Mouse (Mus musculus): ENCODE results near the gene Nme7. TPM values are rescaled to one million over a fixed set of nuclear protein-coding genes. Genes with fewer than 3 reads are reported as not detected.

Nme7 gene
- polyA plus RNA-seq, 1 experiment from 2014 or later: 13.4 TPM

- WGBS (ENCODE audit: insufficient replicate concordance): 77% methylated on average over 2 of the region's 2 CpGs
- H3K36me3 ChIP-seq: no peaks in the 10 kb centered on the region
- no peak overlapping the region for H3K9ac ChIP-seq
- no peak overlapping the region for H3K4me2 ChIP-seq
- no peaks in the 10 kb centered on the region for H3K9me3 ChIP-seq (replicated peaks)
- no peak overlapping the region for H3K4me3 ChIP-seq
- H3K27ac ChIP-seq: no peak overlapping the region
- no peaks in the 10 kb centered on the region for H3K27me3 ChIP-seq (replicated peaks)
- no peak for ATAC-seq
- H3K4me1 ChIP-seq: no peaks in the 10 kb centered on the region
Observed at GRCm38 (mm10) chr1:164361997-164362396, 58.1 kb downstream of the Nme7 start.

DNA sequence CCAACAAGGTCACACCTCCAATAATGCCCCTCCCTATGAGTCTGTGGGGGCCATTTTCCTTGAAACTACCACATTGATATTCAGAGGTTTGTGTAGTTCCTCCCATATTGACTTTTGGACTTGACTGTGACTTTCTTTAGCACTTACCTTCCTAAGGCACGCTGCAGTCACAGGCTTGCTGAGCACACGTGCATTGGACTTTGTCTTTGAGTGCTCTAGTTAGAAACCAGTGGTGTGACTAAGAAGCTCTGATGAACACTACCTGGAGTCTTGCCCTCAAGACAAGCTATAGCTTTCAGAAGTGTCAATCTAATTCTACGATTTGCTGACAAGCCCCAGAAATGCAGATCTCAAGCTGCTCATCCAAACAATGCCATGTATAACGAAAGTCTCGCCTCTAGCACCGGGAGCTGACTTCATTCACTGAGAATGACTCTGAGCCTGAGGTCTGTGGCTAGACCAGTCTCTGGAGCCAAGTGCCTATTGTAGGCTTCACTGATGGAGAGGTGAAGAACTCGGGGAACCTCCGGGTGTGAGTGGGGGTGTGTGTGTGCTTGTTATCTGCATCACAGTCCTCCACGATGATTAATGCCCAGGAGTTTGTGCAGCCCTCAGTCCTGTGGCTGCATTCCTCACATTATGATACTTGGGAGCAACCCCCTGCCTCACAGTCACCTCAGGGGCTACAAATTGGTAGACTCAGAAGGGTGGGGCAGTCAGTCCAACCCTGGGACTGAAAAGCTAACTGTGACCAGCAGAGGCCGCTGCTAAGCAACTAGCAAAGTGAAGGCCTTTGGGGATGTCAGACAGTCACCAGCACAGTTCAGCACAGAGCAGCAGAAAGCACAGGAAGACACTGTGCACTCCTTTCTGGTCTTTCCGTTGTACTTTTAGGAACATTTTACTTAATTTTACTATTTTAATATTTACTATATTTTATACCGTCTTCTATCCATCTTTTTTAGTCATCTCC, 62.5 kb downstream of the Nme7 start:
- ATAC-seq: peak; percentile 81

DNA sequence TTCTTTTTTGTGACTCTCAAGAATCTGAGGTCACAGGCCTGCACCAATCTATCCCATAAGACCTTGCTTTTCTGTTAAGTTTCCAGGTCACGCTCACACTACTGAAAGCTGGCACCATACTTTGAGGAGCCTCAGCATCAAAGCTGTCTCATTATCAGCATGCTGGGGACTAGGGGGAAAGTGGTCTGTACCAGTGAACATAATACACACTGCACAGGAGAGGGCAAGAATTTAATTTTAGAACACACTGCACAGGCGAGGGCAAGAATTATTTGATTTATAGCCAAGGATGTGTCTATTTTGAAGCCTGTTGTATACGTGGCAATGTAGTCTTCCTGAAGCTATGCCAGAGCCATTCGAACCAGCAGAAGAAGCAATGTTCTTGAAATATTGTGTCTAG, 64.2 kb downstream of the Nme7 start:
- 65% methylated on average over 4 of the region's 4 CpGs for WGBS (ENCODE audit: insufficient replicate concordance)
- Histone ChIP-seq H3K9ac (no peak overlapping the region), H3K4me2 (no peak overlapping the region), H3K27ac (no peak overlapping the region), H3K9me3 (replicated peaks) (no peaks in the 10 kb centered on the region), H3K36me3 (peaks cover 2% of the 10 kb centered on the region; the same call in 1 of the 2 replicates), H3K4me1 (no peaks in the 10 kb centered on the region), H3K4me3 (no peak overlapping the region), H3K27me3 (replicated peaks) (no peaks in the 10 kb centered on the region)
- no peak for ATAC-seq

More for the DNA sequence above, 62.5 kb downstream of the Nme7 start:
- Histone ChIP-seq H3K27ac (no peak overlapping the region), H3K4me3 (no peak overlapping the region), H3K36me3 (no peaks in the 10 kb centered on the region), H3K27me3 (replicated peaks) (no peaks in the 10 kb centered on the region), H3K4me2 (no peak overlapping the region), H3K9ac (no peak overlapping the region), H3K4me1 (no peaks in the 10 kb centered on the region), H3K9me3 (replicated peaks) (no peaks in the 10 kb centered on the region)
- 65% methylated on average over 12 of the region's 12 CpGs for WGBS (ENCODE audit: insufficient replicate concordance)

DNA sequence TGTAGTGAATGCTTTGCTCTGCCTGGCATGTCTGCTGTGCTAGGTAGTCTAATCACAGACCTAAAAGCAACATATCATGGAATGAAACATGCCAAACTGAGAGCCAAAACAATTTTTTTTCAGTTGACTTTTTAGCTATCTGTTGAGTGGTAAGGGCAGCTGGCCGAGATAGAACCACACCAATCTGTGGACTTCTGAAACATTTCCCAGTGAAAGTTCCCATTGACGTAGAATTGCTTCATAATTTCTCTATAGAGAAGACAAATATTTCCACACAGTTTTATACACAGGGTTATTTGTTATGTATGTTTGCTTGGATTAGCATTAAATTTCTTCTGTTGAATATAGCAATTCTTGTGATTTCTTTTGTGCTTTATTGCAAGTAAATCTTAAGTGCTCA, 65.9 kb downstream of the Nme7 start:
- no peak overlapping the region for H3K9ac ChIP-seq
- no peak for ATAC-seq
- no peaks in the 10 kb centered on the region for H3K9me3 ChIP-seq (replicated peaks)
- no peak overlapping the region for H3K4me3 ChIP-seq
- no peaks in the 10 kb centered on the region for H3K27me3 ChIP-seq (replicated peaks)
- H3K27ac ChIP-seq: no peak overlapping the region
- peaks cover 2% of the 10 kb centered on the region; the same call in 1 of the 2 replicates for H3K36me3 ChIP-seq
- H3K4me1 ChIP-seq: no peaks in the 10 kb centered on the region
- WGBS (ENCODE audit: insufficient replicate concordance): 71% methylated on average over 2 of the region's 2 CpGs
- H3K4me2 ChIP-seq: no peak overlapping the region

- Histone ChIP-seq H3K4me2 (no peak overlapping the region), H3K4me1 (0 out of 2 replicates have a peak, but pooled peaks cover 4% of the 10 kb centered on the region), H3K9ac (no peak overlapping the region), H3K27ac (no peak overlapping the region), H3K36me3 (peaks cover 2% of the 10 kb centered on the region; the same call in 1 of the 2 replicates), H3K27me3 (replicated peaks) (no peaks in the 10 kb centered on the region), H3K4me3 (no peak overlapping the region), H3K9me3 (replicated peaks) (no peaks in the 10 kb centered on the region)
- WGBS (ENCODE audit: insufficient replicate concordance): 84% methylated on average over 7 of the region's 7 CpGs
- no peak for ATAC-seq
Observed at GRCm38 (mm10) chr1:164373029-164373428, 69.1 kb downstream of the Nme7 start.

DNA sequence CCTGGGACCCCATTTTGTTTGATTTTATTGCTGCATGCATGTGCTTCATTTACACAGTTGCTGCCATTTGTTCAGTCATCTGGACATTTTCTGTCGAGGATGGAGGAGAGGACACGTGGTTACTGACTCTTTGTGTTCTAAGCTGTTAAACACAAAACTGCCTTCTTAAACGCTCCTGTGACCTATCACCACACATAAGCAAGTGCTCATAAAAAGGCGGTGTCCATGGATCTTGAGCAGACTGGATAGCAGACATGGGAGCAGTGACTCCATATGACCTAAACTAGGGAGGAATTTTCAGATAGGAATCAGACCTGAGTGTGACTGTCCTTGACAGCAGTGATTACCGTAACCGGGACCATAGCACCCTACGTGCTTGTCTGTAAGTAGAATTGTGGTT, 70.1 kb downstream of the Nme7 start:
- ATAC-seq: no peak
- H3K4me3 ChIP-seq: no peak overlapping the region
- no peak overlapping the region for H3K4me2 ChIP-seq
- H3K9me3 ChIP-seq (replicated peaks): no peaks in the 10 kb centered on the region
- 0 out of 2 replicates have a peak, but pooled peaks cover 4% of the 10 kb centered on the region for H3K4me1 ChIP-seq
- H3K27ac ChIP-seq: no peak overlapping the region
- WGBS (ENCODE audit: insufficient replicate concordance): 84% methylated on average over 7 of the region's 7 CpGs
- H3K27me3 ChIP-seq (replicated peaks): no peaks in the 10 kb centered on the region
- H3K9ac ChIP-seq: no peak overlapping the region
- H3K36me3 ChIP-seq: peaks cover 2% of the 10 kb centered on the region; the same call in 1 of the 2 replicates

GRCm38 (mm10) chr1:164375626-164376025, 71.7 kb downstream of the Nme7 start:
- Histone ChIP-seq H3K9ac (no peak overlapping the region), H3K4me3 (no peak overlapping the region), H3K27ac (no peak overlapping the region), H3K36me3 (peaks cover 2% of the 10 kb centered on the region; the same call in 1 of the 2 replicates), H3K9me3 (replicated peaks) (no peaks in the 10 kb centered on the region), H3K27me3 (replicated peaks) (no peaks in the 10 kb centered on the region), H3K4me2 (no peak overlapping the region), H3K4me1 (0 out of 2 replicates have a peak, but pooled peaks cover 4% of the 10 kb centered on the region)
- WGBS (ENCODE audit: insufficient replicate concordance): 85% methylated on average over 9 of the region's 9 CpGs
- no peak for ATAC-seq

- 62% methylated on average over 9 of the region's 9 CpGs for WGBS (ENCODE audit: insufficient replicate concordance)
Observed at GRCm38 (mm10) chr1:164376761-164377487, 73.0 kb downstream of the Nme7 start.

DNA sequence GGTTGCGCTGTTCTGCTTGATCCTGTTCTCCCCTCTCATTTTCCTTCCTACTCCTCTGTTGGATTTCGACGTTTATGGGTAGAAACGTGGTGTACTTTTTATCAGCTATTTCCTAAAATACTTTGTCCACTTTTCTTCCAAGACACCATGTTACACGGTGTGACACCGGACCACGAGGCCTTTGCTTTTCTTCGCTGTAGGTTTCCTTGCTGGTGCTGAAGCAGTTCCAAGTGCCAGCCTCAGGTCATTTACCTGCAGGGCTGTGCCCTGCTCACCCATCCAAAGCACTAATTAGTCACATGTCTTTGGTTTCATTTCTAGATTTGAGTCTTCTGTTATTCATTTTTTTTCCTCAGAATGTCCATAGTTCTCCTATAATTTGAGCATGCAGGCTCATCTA, 79.7 kb downstream of the Nme7 start:
- Histone ChIP-seq H3K9me3 (replicated peaks) (no peaks in the 10 kb centered on the region), H3K9ac (no peak overlapping the region), H3K27ac (no peak overlapping the region), H3K4me2 (no peak overlapping the region), H3K27me3 (replicated peaks) (no peaks in the 10 kb centered on the region), H3K4me1 (no peaks in the 10 kb centered on the region), H3K4me3 (no peak overlapping the region), H3K36me3 (no peaks in the 10 kb centered on the region)
- WGBS (ENCODE audit: insufficient replicate concordance): 80% methylated on average over 8 of the region's 8 CpGs
- no peak for ATAC-seq

More at GRCm38 (mm10) chr1:164376761-164377487, 73.0 kb downstream of the Nme7 start:
- ATAC-seq: peak; percentile 37; the same call in 1 of the 2 replicates
- no peak overlapping the region for H3K27ac ChIP-seq
- H3K4me1 ChIP-seq: 0 out of 2 replicates have a peak, but pooled peaks cover 4% of the 10 kb centered on the region
- H3K27me3 ChIP-seq (replicated peaks): no peaks in the 10 kb centered on the region
- H3K4me3 ChIP-seq: no peak overlapping the region
- H3K9ac ChIP-seq: no peak overlapping the region
- peaks cover under 1% of the 10 kb centered on the region; the same call in 1 of the 2 replicates for H3K36me3 ChIP-seq
- H3K4me2 ChIP-seq: no peak overlapping the region
- no peaks in the 10 kb centered on the region for H3K9me3 ChIP-seq (replicated peaks)

GRCm38 (mm10) chr1:164384354-164384753, 80.4 kb downstream of the Nme7 start:
- Histone ChIP-seq H3K27me3 (replicated peaks) (no peaks in the 10 kb centered on the region), H3K9ac (no peak overlapping the region), H3K9me3 (replicated peaks) (no peaks in the 10 kb centered on the region), H3K27ac (no peak overlapping the region), H3K4me2 (no peak overlapping the region), H3K36me3 (no peaks in the 10 kb centered on the region), H3K4me3 (no peak overlapping the region), H3K4me1 (no peaks in the 10 kb centered on the region)
- WGBS (ENCODE audit: insufficient replicate concordance): 86% methylated on average over 10 of the region's 10 CpGs
- ATAC-seq: no peak

- Histone ChIP-seq H3K9me3 (replicated peaks) (no peaks in the 10 kb centered on the region), H3K27ac (no peak overlapping the region), H3K4me1 (no peaks in the 10 kb centered on the region), H3K9ac (no peak overlapping the region), H3K27me3 (replicated peaks) (no peaks in the 10 kb centered on the region), H3K36me3 (no peaks in the 10 kb centered on the region), H3K4me3 (no peak overlapping the region), H3K4me2 (no peak overlapping the region)
- 82% methylated on average over 6 of the region's 6 CpGs for WGBS (ENCODE audit: insufficient replicate concordance)
- no peak for ATAC-seq
Observed at GRCm38 (mm10) chr1:164384972-164385371, 81.1 kb downstream of the Nme7 start.

GRCm38 (mm10) chr1:164389743-164390142, 85.8 kb downstream of the Nme7 start:
- Histone ChIP-seq H3K4me2 (no peak overlapping the region), H3K4me3 (no peak overlapping the region), H3K27ac (no peak overlapping the region), H3K4me1 (no peaks in the 10 kb centered on the region), H3K27me3 (replicated peaks) (no peaks in the 10 kb centered on the region), H3K9me3 (replicated peaks) (no peaks in the 10 kb centered on the region), H3K36me3 (no peaks in the 10 kb centered on the region), H3K9ac (no peak overlapping the region)
- ATAC-seq: no peak
- 81% methylated on average over 4 of the region's 4 CpGs for WGBS (ENCODE audit: insufficient replicate concordance)

All from liver, embryonic 12.5 days (tissue).